Mouse (Mus musculus) spleen, adult 2 months (tissue): ENCODE results near the gene Pbx1.

ENCODE experiments used
- CTCF ChIP-seq: fragments of 200-500 bp; IDR thresholded peaks from 2 replicates; pipeline ENCODE4 v1.5.1; 2011; ENCODE audit warnings: mild to moderate bottlenecking, inconsistent platforms; ENCODE audit not compliant: insufficient read depth, insufficient read length, insufficient replicate concordance; ENCODE audit errors: extremely low read depth
- POLR2A ChIP-seq: fragments of 200-500 bp; IDR thresholded peaks from 2 replicates; pipeline ENCODE4 v1.6.1; 2011; ENCODE audit warnings: low read depth, low read length, inconsistent platforms

DNA sequence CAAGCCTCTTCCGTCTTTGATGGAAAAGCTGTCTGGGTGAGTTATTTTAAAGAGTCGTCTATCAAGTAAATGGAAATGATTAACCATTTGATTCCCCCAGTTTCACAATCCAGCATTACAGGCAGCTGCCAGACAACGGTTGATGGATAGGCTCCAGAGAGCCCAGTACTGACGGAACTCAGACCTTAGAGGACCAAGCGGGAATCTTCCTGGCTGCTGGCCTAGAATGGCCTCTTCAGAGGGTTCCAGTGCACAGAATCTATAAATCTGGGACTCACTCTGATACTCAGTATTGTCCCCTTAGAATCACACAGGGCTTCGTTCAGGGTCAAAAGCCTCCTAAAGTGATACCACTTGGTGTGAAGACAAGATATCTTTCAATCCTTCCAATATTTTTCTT is 216.6 kb downstream of the Pbx1 start:
- TF ChIP-seq POLR2A (no peak), CTCF (no peak)
